Mouse (Mus musculus): ENCODE data around the gene Anxa11. TPM values are rescaled to one million over a fixed set of nuclear protein-coding genes. Genes with fewer than 3 reads are reported as not detected.
A peak's percentile ranks its signal among the peaks of the same experiment; 100 is the strongest.
"Not testable (repeated sequence)": the region's sequence is repeated elsewhere in the genome, so short reads cannot be mapped to it uniquely, and the experiment has no call there.

Gene Anxa11
- polyA plus RNA-seq, 1 experiment from 2014 or later = 2.4 TPM

DNA sequence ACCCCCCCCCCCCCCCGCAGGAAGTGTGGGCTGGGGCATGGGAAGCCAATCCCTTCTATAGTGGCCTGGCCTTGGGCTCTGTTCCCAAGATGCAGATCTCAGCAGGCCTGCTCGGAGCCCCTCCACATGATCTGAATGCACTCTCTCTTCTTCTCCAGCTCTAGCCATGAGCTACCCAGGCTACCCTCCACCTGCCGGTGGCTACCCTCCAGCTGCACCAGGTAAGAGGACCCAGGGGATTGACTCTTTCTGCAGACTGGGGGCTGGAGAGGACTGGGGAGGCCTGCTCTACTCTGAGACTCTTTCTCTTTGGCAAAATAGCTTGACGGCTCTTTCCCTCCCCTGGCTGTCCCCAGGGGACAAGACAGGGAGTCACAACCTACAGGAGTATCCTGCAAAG lies 26.8 kb downstream of the Anxa11 start:
- Histone ChIP-seq H3K4me1 (ENCODE audit: control insufficient read depth, insufficient read depth, low read length) (no peaks in the 10 kb centered on the region), H3K36me3 (ENCODE audit: control insufficient read depth, insufficient read depth, low read length) (no peaks in the 10 kb centered on the region), H3K27ac (ENCODE audit: low read length) (no peak overlapping the region), H3K4me3 (ENCODE audit: low read depth, low read length) (no peak overlapping the region), H3K9ac (ENCODE audit: low read depth, low read length) (no peak overlapping the region), H3K4me2 (ENCODE audit: low read length) (no peak overlapping the region), H3K27me3 (ENCODE audit: control insufficient read depth, insufficient read depth, low read depth, low read length) (no peaks in the 10 kb centered on the region), H3K9me3 (replicated peaks; ENCODE audit: control insufficient read depth, low read length, poor library complexity, severe bottlenecking) (no peaks in the 10 kb centered on the region)
- no peak for ATAC-seq
- WGBS = 88% methylated on average over 3 of the region's 4 CpGs

DNA sequence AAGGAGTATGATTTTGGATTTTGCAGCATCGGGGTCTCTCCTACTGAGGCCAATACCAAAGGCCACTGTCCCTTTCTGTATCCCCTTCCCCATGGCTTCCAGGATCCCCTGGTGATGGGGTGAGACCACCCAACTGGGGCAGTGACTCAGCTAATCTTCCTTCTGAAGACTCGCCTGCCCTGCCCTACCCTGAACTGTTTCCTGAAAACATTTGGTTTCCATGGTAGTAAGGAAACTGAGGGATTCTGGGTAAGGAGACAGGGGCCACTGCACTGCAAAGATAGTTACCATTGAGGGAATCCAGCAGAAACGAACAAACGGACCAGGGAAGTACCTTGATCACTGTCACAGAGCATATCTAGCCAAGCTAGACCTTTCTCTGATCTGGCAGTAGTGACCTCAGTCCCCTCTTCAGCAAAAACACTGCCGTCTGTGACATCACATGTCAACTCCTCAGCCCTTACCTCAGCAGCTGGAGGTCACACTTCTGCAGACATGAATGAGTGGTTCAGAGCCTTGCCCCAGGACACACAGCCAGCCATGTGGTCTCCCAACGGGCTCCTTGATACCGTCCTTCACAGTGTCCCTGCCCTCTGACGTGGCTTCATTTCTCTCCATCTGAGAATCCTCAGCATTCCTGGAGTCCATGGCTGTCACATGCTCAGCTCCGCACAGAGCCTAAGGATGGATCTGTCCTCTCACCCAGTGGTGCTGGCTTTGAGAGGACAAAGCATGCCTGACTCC lies 27.4 kb downstream of the Anxa11 start:
- 55% methylated on average over 9 of the region's 9 CpGs for WGBS
- Histone ChIP-seq H3K4me2 (ENCODE audit: low read length) (no peak overlapping the region), H3K27ac (ENCODE audit: low read length) (no peak overlapping the region), H3K4me3 (ENCODE audit: low read depth, low read length) (no peak overlapping the region), H3K4me1 (ENCODE audit: control insufficient read depth, insufficient read depth, low read length) (no peaks in the 10 kb centered on the region), H3K27me3 (ENCODE audit: control insufficient read depth, insufficient read depth, low read depth, low read length) (no peaks in the 10 kb centered on the region), H3K9ac (ENCODE audit: low read depth, low read length) (no peak overlapping the region), H3K9me3 (replicated peaks; ENCODE audit: control insufficient read depth, low read length, poor library complexity, severe bottlenecking) (no peaks in the 10 kb centered on the region), H3K36me3 (ENCODE audit: control insufficient read depth, insufficient read depth, low read length) (no peaks in the 10 kb centered on the region)
- ATAC-seq = no peak

DNA sequence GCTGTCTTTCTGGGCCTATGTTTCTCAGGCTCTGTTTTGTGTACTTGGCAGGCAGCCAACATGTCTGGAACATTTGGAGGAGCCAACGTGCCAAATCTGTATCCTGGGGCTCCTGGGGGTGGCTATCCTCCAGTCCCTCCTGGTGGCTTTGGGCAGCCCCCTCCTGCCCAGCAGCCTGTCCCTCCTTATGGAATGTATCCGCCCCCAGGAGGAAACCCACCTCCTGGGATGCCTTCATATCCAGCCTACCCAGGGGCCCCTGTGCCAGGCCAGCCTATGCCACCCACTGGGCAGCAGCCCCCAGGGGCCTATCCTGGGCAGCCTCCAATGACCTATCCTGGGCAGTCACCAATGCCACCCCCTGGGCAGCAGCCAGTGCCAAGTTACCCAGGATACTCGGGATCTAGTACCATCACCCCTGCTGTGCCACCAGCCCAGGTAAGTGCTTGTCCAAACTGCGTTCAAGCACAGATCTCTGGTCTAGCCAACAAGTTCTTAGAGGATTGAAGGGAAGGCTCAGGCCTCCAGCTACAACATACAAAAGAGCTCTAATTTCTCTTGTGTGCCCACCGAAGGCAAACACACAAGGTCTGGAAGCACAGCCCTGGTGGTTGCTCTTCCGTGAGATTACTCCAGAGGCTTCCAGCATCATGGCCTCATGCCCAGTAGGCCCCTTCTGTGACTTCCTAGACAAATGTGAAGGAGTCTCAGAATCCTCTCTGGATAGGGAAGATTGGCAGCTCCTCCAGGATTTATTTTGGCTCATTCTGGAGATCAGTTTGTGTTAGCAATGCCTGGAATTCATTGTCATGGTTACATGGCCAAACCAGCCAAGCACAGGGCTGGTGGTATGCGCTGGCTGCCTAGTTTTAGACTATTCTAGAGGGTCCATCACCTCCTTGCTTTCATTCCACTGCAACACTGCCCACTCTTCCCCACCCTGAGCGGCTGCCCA lies 30.8 kb downstream of the Anxa11 start:
- Histone ChIP-seq H3K4me3 (ENCODE audit: low read depth, low read length) (no peak overlapping the region), H3K27ac (ENCODE audit: low read length) (peak overlapping the region; percentile 8; the same call in 1 of the 2 replicates), H3K4me2 (ENCODE audit: low read length) (no peak overlapping the region), H3K9ac (ENCODE audit: low read depth, low read length) (no peak overlapping the region), H3K4me1 (ENCODE audit: control insufficient read depth, insufficient read depth, low read length) (no peaks in the 10 kb centered on the region), H3K36me3 (ENCODE audit: control insufficient read depth, insufficient read depth, low read length) (no peaks in the 10 kb centered on the region), H3K27me3 (ENCODE audit: control insufficient read depth, insufficient read depth, low read depth, low read length) (no peaks in the 10 kb centered on the region), H3K9me3 (replicated peaks; ENCODE audit: control insufficient read depth, low read length, poor library complexity, severe bottlenecking) (no peaks in the 10 kb centered on the region)
- ATAC-seq = no peak
- 72% methylated on average over 8 of the region's 8 CpGs for WGBS

DNA sequence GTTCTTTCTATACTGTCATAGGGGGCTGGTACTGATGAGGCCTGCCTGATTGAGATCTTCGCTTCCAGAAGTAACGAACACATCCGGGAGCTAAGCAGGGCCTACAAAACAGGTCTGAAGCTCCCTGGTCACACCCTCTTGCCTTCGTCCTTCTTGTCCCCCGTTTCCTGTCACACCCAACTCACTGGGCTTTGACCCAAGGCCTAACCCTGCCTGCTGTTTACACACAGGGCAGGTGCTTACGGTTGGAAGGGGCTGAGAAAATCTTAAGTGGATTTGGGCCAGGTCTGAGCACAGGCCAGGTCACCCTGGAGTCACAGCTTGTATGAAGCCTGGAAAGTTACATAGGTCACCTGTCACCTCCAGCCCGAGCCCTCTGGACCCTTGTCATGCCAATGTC lies 34.7 kb downstream of the Anxa11 start:
- no CpG with 5 or more reads among the region's 7 CpGs for WGBS
- H3K9me3 ChIP-seq (replicated peaks; ENCODE audit: control insufficient read depth, low read length, poor library complexity, severe bottlenecking); H3K27me3 ChIP-seq (ENCODE audit: control insufficient read depth, insufficient read depth, low read depth, low read length); H3K4me2 ChIP-seq (ENCODE audit: low read length); H3K4me3 ChIP-seq (ENCODE audit: low read depth, low read length); H3K27ac ChIP-seq (ENCODE audit: low read length); H3K4me1 ChIP-seq (ENCODE audit: control insufficient read depth, insufficient read depth, low read length); H3K9ac ChIP-seq (ENCODE audit: low read depth, low read length); H3K36me3 ChIP-seq (ENCODE audit: control insufficient read depth, insufficient read depth, low read length); ATAC-seq: not testable (repeated sequence)

DNA sequence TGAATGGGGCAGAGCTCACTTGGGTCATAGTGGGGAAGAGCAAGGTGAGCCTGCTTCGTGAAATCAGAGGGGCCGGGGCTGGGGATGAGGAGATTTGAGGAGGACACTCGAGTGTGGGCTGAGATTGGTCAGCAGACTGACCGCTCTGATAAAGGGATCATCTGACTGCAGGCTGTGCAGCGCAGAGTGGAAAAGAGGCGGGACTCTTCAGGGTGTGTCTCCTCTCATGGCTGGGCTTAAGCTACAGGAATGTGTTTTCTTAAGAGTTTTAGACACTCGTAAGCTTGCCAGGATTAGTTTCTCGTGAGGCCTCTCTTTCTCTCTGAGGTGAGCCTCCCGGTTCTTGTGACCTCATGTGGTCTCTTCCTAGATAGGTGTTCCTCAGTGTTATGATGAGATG lies 39.8 kb downstream of the Anxa11 start:
- H3K4me1 ChIP-seq (ENCODE audit: control insufficient read depth, insufficient read depth, low read length); ATAC-seq; H3K4me2 ChIP-seq (ENCODE audit: low read length); H3K27ac ChIP-seq (ENCODE audit: low read length); H3K9ac ChIP-seq (ENCODE audit: low read depth, low read length); H3K9me3 ChIP-seq (replicated peaks; ENCODE audit: control insufficient read depth, low read length, poor library complexity, severe bottlenecking); H3K27me3 ChIP-seq (ENCODE audit: control insufficient read depth, insufficient read depth, low read depth, low read length); H3K36me3 ChIP-seq (ENCODE audit: control insufficient read depth, insufficient read depth, low read length); H3K4me3 ChIP-seq (ENCODE audit: low read depth, low read length): not testable (repeated sequence)
- no CpG with 5 or more reads among the region's 9 CpGs for WGBS

DNA sequence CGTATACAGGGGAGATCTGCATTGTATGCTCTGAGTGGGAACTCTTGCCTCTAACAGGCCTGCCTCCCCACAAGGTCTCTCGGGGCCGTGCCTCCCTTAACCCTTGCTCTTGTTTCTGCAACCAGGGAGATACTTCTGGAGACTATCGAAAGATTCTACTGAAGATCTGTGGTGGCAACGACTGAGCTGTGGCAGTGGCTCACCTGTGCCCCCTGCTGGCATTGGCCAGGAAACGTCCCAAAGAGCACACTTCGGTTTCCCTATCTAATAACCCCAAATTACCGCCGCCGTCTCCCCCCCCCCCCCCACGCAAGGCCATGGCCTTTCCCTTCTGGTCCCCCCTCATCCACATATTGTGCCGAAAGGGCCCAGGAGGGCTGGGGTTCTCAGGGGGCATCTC lies 43.9 kb downstream of the Anxa11 start:
- not testable (repeated sequence) for H3K4me3 ChIP-seq (ENCODE audit: low read depth, low read length); H3K4me1 ChIP-seq (ENCODE audit: control insufficient read depth, insufficient read depth, low read length); H3K9me3 ChIP-seq (replicated peaks; ENCODE audit: control insufficient read depth, low read length, poor library complexity, severe bottlenecking); ATAC-seq; H3K4me2 ChIP-seq (ENCODE audit: low read length); H3K36me3 ChIP-seq (ENCODE audit: control insufficient read depth, insufficient read depth, low read length); H3K27me3 ChIP-seq (ENCODE audit: control insufficient read depth, insufficient read depth, low read depth, low read length); H3K9ac ChIP-seq (ENCODE audit: low read depth, low read length); H3K27ac ChIP-seq (ENCODE audit: low read length)
- WGBS = no CpG with 5 or more reads among the region's 12 CpGs

DNA sequence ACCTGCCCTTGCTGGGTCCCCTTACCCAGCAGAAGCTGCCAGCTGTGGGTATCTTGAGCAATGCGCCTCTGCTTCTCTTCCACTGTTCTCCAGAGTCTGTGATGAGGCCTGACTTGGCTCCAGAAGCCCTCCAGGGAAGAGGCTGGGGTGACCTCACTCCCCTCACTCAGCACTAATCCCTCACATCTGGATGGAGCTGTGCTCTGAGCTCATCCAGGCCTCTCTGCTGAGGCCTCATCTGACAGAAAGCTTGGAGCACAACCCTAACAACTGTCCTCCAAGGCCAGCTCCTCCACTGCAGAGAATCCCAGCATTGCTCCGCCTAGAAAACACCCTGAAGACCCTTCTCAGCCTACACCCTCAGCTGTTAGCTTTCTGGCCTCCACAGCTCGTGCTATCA lies 52.6 kb downstream of the Anxa11 start:
- not testable (repeated sequence) for H3K36me3 ChIP-seq (ENCODE audit: control insufficient read depth, insufficient read depth, low read length); H3K9ac ChIP-seq (ENCODE audit: low read depth, low read length); H3K4me2 ChIP-seq (ENCODE audit: low read length); ATAC-seq; H3K4me3 ChIP-seq (ENCODE audit: low read depth, low read length); H3K9me3 ChIP-seq (replicated peaks; ENCODE audit: control insufficient read depth, low read length, poor library complexity, severe bottlenecking); H3K27ac ChIP-seq (ENCODE audit: low read length); H3K27me3 ChIP-seq (ENCODE audit: control insufficient read depth, insufficient read depth, low read depth, low read length); H3K4me1 ChIP-seq (ENCODE audit: control insufficient read depth, insufficient read depth, low read length)
- no CpG with 5 or more reads among the region's 3 CpGs for WGBS

DNA sequence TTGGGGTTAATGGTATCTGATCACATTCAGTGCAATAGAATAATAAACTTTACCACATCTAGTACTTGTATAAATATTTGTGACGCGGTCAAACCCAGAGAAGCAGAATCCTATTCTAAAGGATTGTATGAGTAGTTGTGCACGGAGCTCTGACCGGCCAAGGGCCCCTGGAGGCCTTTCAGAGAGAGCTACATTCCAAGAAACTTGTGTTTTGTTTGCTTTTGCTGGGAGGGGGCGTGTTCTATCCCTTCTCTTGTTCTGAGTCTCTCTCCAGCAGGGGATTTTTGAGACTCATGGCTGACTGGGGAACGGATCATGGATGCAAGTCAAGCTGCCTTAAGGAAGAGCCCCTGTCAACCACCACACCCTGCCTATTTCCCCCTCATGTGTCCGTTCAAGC lies 53.7 kb downstream of the Anxa11 start:
- H3K9me3 ChIP-seq (replicated peaks; ENCODE audit: control insufficient read depth, low read length, poor library complexity, severe bottlenecking); H3K4me1 ChIP-seq (ENCODE audit: control insufficient read depth, insufficient read depth, low read length); H3K4me2 ChIP-seq (ENCODE audit: low read length); H3K27ac ChIP-seq (ENCODE audit: low read length); H3K9ac ChIP-seq (ENCODE audit: low read depth, low read length); H3K27me3 ChIP-seq (ENCODE audit: control insufficient read depth, insufficient read depth, low read depth, low read length); H3K4me3 ChIP-seq (ENCODE audit: low read depth, low read length); ATAC-seq; H3K36me3 ChIP-seq (ENCODE audit: control insufficient read depth, insufficient read depth, low read length): not testable (repeated sequence)
- WGBS = no CpG with 5 or more reads among the region's 7 CpGs

DNA sequence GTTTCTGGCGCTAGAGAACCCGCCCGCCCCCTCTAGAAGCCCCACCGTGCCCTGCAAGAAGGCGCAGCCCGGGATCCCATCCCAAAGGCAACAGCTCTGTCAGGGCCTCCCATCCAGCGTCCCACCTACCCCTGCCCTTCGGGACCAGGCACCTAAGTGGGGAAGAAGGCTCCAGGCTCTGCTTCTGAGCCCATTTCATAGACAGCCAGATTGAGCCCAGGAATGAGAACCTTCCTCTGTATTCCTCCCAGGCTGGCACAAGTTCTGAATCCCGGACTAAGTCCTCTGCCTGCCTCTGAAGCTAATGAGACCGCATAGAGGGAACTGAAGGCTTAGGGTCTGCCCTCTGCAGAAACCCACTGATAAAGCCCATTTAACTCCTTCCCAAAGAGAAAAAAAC lies 61.0 kb downstream of the Anxa11 start, which contains the start of gene Plac9a:
TSS of gene Plac9a (minus strand) at position 101 of the 400 bp plus-strand sequence.
- not testable (repeated sequence) for H3K27me3 ChIP-seq (ENCODE audit: control insufficient read depth, insufficient read depth, low read depth, low read length); H3K4me1 ChIP-seq (ENCODE audit: control insufficient read depth, insufficient read depth, low read length); H3K9me3 ChIP-seq (replicated peaks; ENCODE audit: control insufficient read depth, low read length, poor library complexity, severe bottlenecking); ATAC-seq; H3K9ac ChIP-seq (ENCODE audit: low read depth, low read length); H3K4me2 ChIP-seq (ENCODE audit: low read length); H3K36me3 ChIP-seq (ENCODE audit: control insufficient read depth, insufficient read depth, low read length); H3K27ac ChIP-seq (ENCODE audit: low read length); H3K4me3 ChIP-seq (ENCODE audit: low read depth, low read length)
- WGBS = no CpG with 5 or more reads among the region's 10 CpGs
